Mouse (Mus musculus) kidney, embryonic 15.5 days (tissue): ENCODE data around the gene Sgsm1. TPM values are rescaled to one million over a fixed set of nuclear protein-coding genes. Genes with fewer than 3 reads are reported as not detected.

Source experiments
- ATAC-seq: fragments of 200-750 bp; cut with Nextera tagmentation; replicated peaks from 2 replicates; pipeline ENCODE4 v1.8.0; 2017; ENCODE audit warnings: moderate TSS enrichment; ENCODE audit not compliant: low FRiP score
- H3K27ac ChIP-seq: fragments of 300-500 bp; sonication (generic); 2 replicates; pipeline ENCODE4 v1.5.1; 2015; ENCODE audit warnings: mild to moderate bottlenecking, inconsistent platforms
- H3K27me3 ChIP-seq: fragments of 300-500 bp; sonication (generic); 2 replicates; pipeline ENCODE4 v1.6.1; 2015; ENCODE audit warnings: inconsistent platforms
- H3K36me3 ChIP-seq: fragments of 300-500 bp; sonication (generic); 2 replicates; pipeline ENCODE4 v1.6.1; 2015; ENCODE audit warnings: inconsistent platforms
- H3K4me1 ChIP-seq: fragments of 300-500 bp; sonication (generic); 2 replicates; pipeline ENCODE4 v1.6.1; 2015; ENCODE audit warnings: inconsistent platforms
- H3K4me2 ChIP-seq: fragments of 300-500 bp; sonication (generic); 2 replicates; pipeline ENCODE4 v1.6.1; 2015; ENCODE audit warnings: moderate library complexity, mild to moderate bottlenecking, inconsistent platforms
- H3K4me3 ChIP-seq: fragments of 300-500 bp; sonication (generic); replicated peaks from 2 replicates; pipeline ENCODE4 v1.5.1; 2015; ENCODE audit warnings: mild to moderate bottlenecking, inconsistent platforms
- H3K9ac ChIP-seq: fragments of 300-500 bp; sonication (generic); 2 replicates; pipeline ENCODE4 v1.6.1; 2015; ENCODE audit warnings: mild to moderate bottlenecking, inconsistent platforms
- H3K9me3 ChIP-seq: fragments of 300-500 bp; sonication (generic); replicated peaks from 2 replicates; pipeline ENCODE4 v1.6.1; 2016; ENCODE audit warnings: inconsistent platforms
- WGBS: fragments of 180-500 bp; shearing (Covaris S2); methylation state at CpG from one replicate; pipeline ENCODE4 v1.1.7; 2015; ENCODE audit warnings: mixed read lengths; 5-methylcytosine and 5-hydroxymethylcytosine counted together
- microRNA-seq: library from miRNA; unstranded; fragments of <30 nt; microRNA quantifications from one replicate; pipeline ENCODE4, GENCODE M21; 2016
- polyA plus RNA-seq: library from polyadenylated mRNA; unstranded; fragments of >200 nt; fragmentation: Nextera tagmentation; extraction: Ambion mirVana; gene quantifications from 2 replicates; pipeline ENCODE4 v1.2.1, GENCODE M21; 2015

Gene Sgsm1
- polyA plus RNA-seq, 1 experiment from 2014 or later: 6.3 TPM

DNA sequence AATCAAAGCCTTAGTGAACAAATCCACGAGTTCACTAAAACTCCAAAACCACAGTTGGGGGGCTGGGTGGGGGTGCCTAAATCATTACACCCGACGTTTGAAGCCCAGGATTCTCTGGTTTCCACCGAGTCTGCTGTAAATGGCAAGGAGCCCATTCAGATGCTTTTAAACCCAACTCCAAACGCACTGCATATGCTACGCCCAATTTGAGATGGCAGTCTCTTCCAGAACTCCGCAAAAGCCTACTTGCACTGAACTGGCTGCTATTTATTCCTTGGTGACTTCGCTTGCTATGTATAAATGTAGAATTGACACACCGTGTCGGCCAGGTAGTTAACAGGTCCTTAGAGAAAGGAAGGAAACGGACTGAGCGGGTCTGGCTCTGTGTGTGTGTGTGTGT lies 115.1 kb downstream of the Sgsm1 start:
- no peak overlapping the region for H3K4me2 ChIP-seq
- WGBS: 85% methylated on average over 12 of the region's 12 CpGs
- no peak for ATAC-seq
- no peak overlapping the region for H3K4me3 ChIP-seq
- H3K27ac ChIP-seq: no peak overlapping the region
- peaks cover 14% of the 10 kb centered on the region for H3K36me3 ChIP-seq
- H3K4me1 ChIP-seq: peaks cover 52% of the 10 kb centered on the region
- no peaks in the 10 kb centered on the region for H3K27me3 ChIP-seq
- H3K9me3 ChIP-seq: no peaks in the 10 kb centered on the region
- H3K9ac ChIP-seq: no peak overlapping the region

GRCm38 (mm10) chr5:113193762-113194161 lies 116.8 kb downstream of the Sgsm1 start:
- Histone ChIP-seq H3K4me1 (peaks cover 39% of the 10 kb centered on the region), H3K36me3 (peaks cover 25% of the 10 kb centered on the region), H3K9me3 (no peaks in the 10 kb centered on the region), H3K4me3 (no peak overlapping the region), H3K9ac (no peak overlapping the region), H3K27ac (no peak overlapping the region), H3K27me3 (no peaks in the 10 kb centered on the region), H3K4me2 (no peak overlapping the region)
- WGBS: 89% methylated on average over 18 of the region's 18 CpGs
- no peak for ATAC-seq

Small RNA genes lying within 50 kb of the gene (microRNA-seq; reads per million reads assigned to microRNA genes)
- gene Mir7229 (not detected), gene Mir7230 (not detected)

Other genes starting within 250 kb of the Sgsm1 start
- gene Crybb2, start 240.7 kb downstream of the Sgsm1 start, polyA plus RNA-seq: not detected in 2 replicates
- gene Crybb3, start 229.2 kb downstream of the Sgsm1 start, polyA plus RNA-seq: 1.1 and 1.2 TPM in 2 replicates
- gene 2900026A02Rik, start 89.5 kb downstream of the Sgsm1 start, polyA plus RNA-seq: 7.0 and 7.5 TPM in 2 replicates
- gene Tmem211, start 83.9 kb downstream of the Sgsm1 start, polyA plus RNA-seq: 0.19 TPM in 1 of 2 replicates, not detected in the other
- gene Aym1, start 46.5 kb upstream of the Sgsm1 start, polyA plus RNA-seq: not detected in 2 replicates
- 2.8 and 4.5 TPM in 2 replicates for gene Wscd2, start 179.5 kb upstream of the Sgsm1 start, polyA plus RNA-seq